Mouse (Mus musculus) lung, postnatal 0 days (tissue): ENCODE results near the gene Prr23a2. TPM values are rescaled to one million over a fixed set of nuclear protein-coding genes. Genes with fewer than 3 reads are reported as not detected.

Source experiments
- ATAC-seq: fragments of 200-750 bp; cut with Nextera tagmentation; 2 replicates; pipeline ENCODE4 v1.8.0; 2017; ENCODE audit warnings: moderate library complexity
- DNase-seq: peaks from one replicate; pipeline ENCODE4 v3.0.0-alpha.2; 2016; ENCODE audit warnings: low spot score
- H3K27ac ChIP-seq: fragments of 300-500 bp; sonication (generic); 2 replicates; pipeline ENCODE4 v1.5.1; 2014; ENCODE audit warnings: antibody characterized with exemption, mild to moderate bottlenecking, low read length, mixed read lengths
- H3K27me3 ChIP-seq: fragments of 300-500 bp; sonication (generic); replicated peaks from 2 replicates; pipeline ENCODE4 v1.6.1; 2014; ENCODE audit warnings: low read length, mixed read lengths; ENCODE audit not compliant: insufficient read depth
- H3K36me3 ChIP-seq: fragments of 300-500 bp; sonication (generic); 2 replicates; pipeline ENCODE4 v1.6.1; 2014; ENCODE audit warnings: low read length, mixed read lengths; ENCODE audit not compliant: insufficient read depth
- H3K4me1 ChIP-seq: fragments of 300-500 bp; sonication (generic); 2 replicates; pipeline ENCODE4 v1.6.1; 2014; ENCODE audit warnings: antibody characterized with exemption, low read depth, low read length, mixed read lengths; ENCODE audit not compliant: insufficient read depth
- H3K4me2 ChIP-seq: fragments of 300-500 bp; sonication (generic); replicated peaks from 2 replicates; pipeline ENCODE4 v1.6.1; 2014; ENCODE audit warnings: low read depth, mild to moderate bottlenecking, low read length, moderate library complexity, mixed read lengths
- H3K4me3 ChIP-seq: fragments of 300-500 bp; sonication (generic); 2 replicates; pipeline ENCODE4 v1.5.1; 2014; ENCODE audit warnings: low read depth, low read length
- H3K9ac ChIP-seq: fragments of 300-500 bp; sonication (generic); replicated peaks from 2 replicates; pipeline ENCODE4 v1.6.1; 2014; ENCODE audit warnings: low read depth, mild to moderate bottlenecking
- H3K9me3 ChIP-seq: fragments of 300-500 bp; sonication (generic); 2 replicates; pipeline ENCODE4 v1.6.1; 2016; ENCODE audit warnings: low read length, mixed read lengths
- CTCF ChIP-seq: IDR thresholded peaks from 2 replicates; pipeline ENCODE4 v1.5.1; 2016; ENCODE audit warnings: antibody characterized with exemption, mild to moderate bottlenecking
- EP300 ChIP-seq: IDR thresholded peaks from 2 replicates; pipeline ENCODE4 v1.6.1; 2016; ENCODE audit warnings: antibody characterized with exemption, mild to moderate bottlenecking, control low read depth
- WGBS: fragments of 180-500 bp; shearing (Covaris S2); extraction: QIAGEN DNeasy Blood & Tissue Kit; methylation state at CpG from one replicate; pipeline ENCODE4 v1.1.7; 2014; 5-methylcytosine and 5-hydroxymethylcytosine counted together
- polyA plus RNA-seq: library from polyadenylated mRNA; unstranded; fragments of >200 nt; fragmentation: Nextera tagmentation; extraction: Ambion mirVana; gene quantifications from 2 replicates; pipeline ENCODE4 v1.2.1, GENCODE M21; 2015

The Prr23a2 gene
- polyA plus RNA-seq, 1 experiment from 2014 or later = not detected

GRCm38 (mm10) chr9:98820461-98820860 is 35.8 kb upstream of the Prr23a2 start:
- Histone ChIP-seq H3K36me3 (no peaks in the 10 kb centered on the region), H3K27ac (no peak overlapping the region), H3K4me3 (no peak overlapping the region), H3K27me3 (no peaks in the 10 kb centered on the region), H3K4me1 (no peaks in the 10 kb centered on the region), H3K4me2 (no peak overlapping the region), H3K9me3 (no peaks in the 10 kb centered on the region; the same call in 1 of the 2 replicates), H3K9ac (no peak overlapping the region)
- no peak for ATAC-seq
- WGBS = 85% methylated on average over 4 of the region's 4 CpGs
- TF ChIP-seq CTCF = no peak
- no peak for TF ChIP-seq EP300
- no peak for DNase-seq

GRCm38 (mm10) chr9:98821067-98821466 is 35.2 kb upstream of the Prr23a2 start:
- H3K4me2 ChIP-seq = no peak overlapping the region
- H3K27ac ChIP-seq = no peak overlapping the region
- no peak overlapping the region for H3K9ac ChIP-seq
- no peak overlapping the region for H3K4me3 ChIP-seq
- H3K9me3 ChIP-seq = no peaks in the 10 kb centered on the region; the same call in 1 of the 2 replicates
- H3K4me1 ChIP-seq = no peaks in the 10 kb centered on the region
- no peak for TF ChIP-seq EP300
- no peak for TF ChIP-seq CTCF
- ATAC-seq (no peak), DNase-seq (no peak)
- H3K36me3 ChIP-seq = no peaks in the 10 kb centered on the region
- no peaks in the 10 kb centered on the region for H3K27me3 ChIP-seq

GRCm38 (mm10) chr9:98823805-98824204 is 32.5 kb upstream of the Prr23a2 start:
- no peaks in the 10 kb centered on the region for H3K27me3 ChIP-seq
- H3K36me3 ChIP-seq = no peaks in the 10 kb centered on the region
- H3K4me1 ChIP-seq = no peaks in the 10 kb centered on the region
- no peak for DNase-seq
- WGBS = 83% methylated on average over 7 of the region's 7 CpGs
- no peak overlapping the region for H3K4me2 ChIP-seq
- H3K27ac ChIP-seq = no peak overlapping the region
- no peaks in the 10 kb centered on the region; the same call in 1 of the 2 replicates for H3K9me3 ChIP-seq
- H3K4me3 ChIP-seq = no peak overlapping the region
- TF ChIP-seq CTCF (no peak), EP300 (no peak)
- no peak overlapping the region for H3K9ac ChIP-seq
- no peak for ATAC-seq

- ATAC-seq (no peak), DNase-seq (no peak)
- Histone ChIP-seq H3K27me3 (no peaks in the 10 kb centered on the region), H3K4me3 (no peak overlapping the region), H3K36me3 (no peaks in the 10 kb centered on the region), H3K9ac (no peak overlapping the region), H3K27ac (no peak overlapping the region), H3K9me3 (no peaks in the 10 kb centered on the region), H3K4me2 (no peak overlapping the region), H3K4me1 (no peaks in the 10 kb centered on the region)
- 44% methylated on average over 5 of the region's 5 CpGs for WGBS
- no peak for TF ChIP-seq EP300
- TF ChIP-seq CTCF = no peak
These were observed 26.8 kb upstream of the Prr23a2 start for GRCm38 (mm10) chr9:98829508-98829907.

- TF ChIP-seq EP300 (no peak), CTCF (no peak)
- H3K4me3 ChIP-seq = no peak overlapping the region
- H3K9me3 ChIP-seq = no peaks in the 10 kb centered on the region
- H3K4me2 ChIP-seq = no peak overlapping the region
- whole genome bisulfite sequencing = 55% methylated on average over 7 of the region's 7 CpGs
- DNase-seq (no peak), ATAC-seq (no peak)
- no peaks in the 10 kb centered on the region for H3K4me1 ChIP-seq
- no peak overlapping the region for H3K27ac ChIP-seq
- no peaks in the 10 kb centered on the region for H3K36me3 ChIP-seq
- H3K27me3 ChIP-seq = no peaks in the 10 kb centered on the region
- no peak overlapping the region for H3K9ac ChIP-seq
These were observed 18.7 kb upstream of the Prr23a2 start for GRCm38 (mm10) chr9:98837537-98838074.

GRCm38 (mm10) chr9:98842117-98842516 is 14.2 kb upstream of the Prr23a2 start, which contains the start of gene Prr23a1:
Gene Prr23a1 (plus strand): TSS chr9:98842503.
- TF ChIP-seq CTCF (no peak), EP300 (no peak)
- 53% methylated on average over 22 of the region's 22 CpGs for WGBS
- no peaks in the 10 kb centered on the region for H3K36me3 ChIP-seq
- H3K9ac ChIP-seq = no peak within 1 kb of the TSS
- ATAC-seq = no peak
- no peak within 1 kb of the TSS for H3K27ac ChIP-seq
- no peak within 1 kb of the TSS for H3K4me3 ChIP-seq
- no peaks in the 10 kb centered on the region for H3K4me1 ChIP-seq
- no peaks in the 10 kb centered on the region for H3K27me3 ChIP-seq
- no peaks in the 10 kb centered on the region for H3K9me3 ChIP-seq
- no peak for DNase-seq
- no peak within 1 kb of the TSS for H3K4me2 ChIP-seq

GRCm38 (mm10) chr9:98863463-98863862 is 7.2 kb downstream of the Prr23a2 start:
- ATAC-seq (no peak), DNase-seq (no peak)
- Histone ChIP-seq H3K36me3 (no peaks in the 10 kb centered on the region), H3K9me3 (no peaks in the 10 kb centered on the region), H3K4me2 (no peak overlapping the region), H3K27ac (no peak overlapping the region), H3K4me3 (no peak overlapping the region), H3K9ac (no peak overlapping the region), H3K27me3 (no peaks in the 10 kb centered on the region), H3K4me1 (no peaks in the 10 kb centered on the region)
- TF ChIP-seq CTCF (peak; percentile 40), EP300 (no peak)
- 62% methylated on average over 3 of the region's 3 CpGs for WGBS
